Mouse (Mus musculus): Measurements from ENCODE around the gene Ldhc. TPM values are rescaled to one million over a fixed set of nuclear protein-coding genes. Genes with fewer than 3 reads are reported as not detected.

The Ldhc gene
- polyA plus RNA-seq, 1 experiment from 2014 or later, result 0.73 TPM

DNA sequence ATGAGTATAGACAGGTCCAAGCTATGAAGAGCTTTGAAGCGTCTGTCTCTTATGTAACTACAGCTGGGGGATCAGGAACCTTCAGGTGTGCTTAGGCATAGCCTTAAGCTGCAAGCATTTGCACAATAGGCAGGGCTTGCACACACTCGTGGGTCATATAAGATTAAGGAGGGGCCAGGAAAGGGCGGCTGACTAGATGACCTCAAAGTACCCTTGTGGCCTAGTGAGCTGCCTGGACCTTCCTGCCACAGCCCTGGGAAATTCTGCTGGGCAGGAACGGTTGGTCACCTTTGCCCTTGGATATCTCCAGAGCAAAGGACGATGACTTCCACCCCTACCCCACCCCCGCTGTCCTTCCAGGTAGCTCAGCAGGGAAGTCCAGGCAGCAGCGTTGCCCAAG, 21.6 kb upstream of the Ldhc start:
- Histone ChIP-seq H3K4me2 (no peak overlapping the region; the same call in 1 of the 2 replicates), H3K27ac (ENCODE audit: low read depth, low read length) (peak overlapping the region; percentile 57; the same call in 1 of the 2 replicates), H3K9me3 (ENCODE audit: control insufficient read depth, low read length) (no peaks in the 10 kb centered on the region), H3K36me3 (ENCODE audit: control insufficient read depth, insufficient read depth, low read length) (no peaks in the 10 kb centered on the region), H3K4me3 (ENCODE audit: low read depth, low read length) (no peak overlapping the region), H3K27me3 (replicated peaks; ENCODE audit: control insufficient read depth, insufficient read depth, low read length) (no peaks in the 10 kb centered on the region), H3K9ac (ENCODE audit: low read depth, low read length) (no peak overlapping the region; the same call in 1 of the 2 replicates), H3K4me1 (replicated peaks; ENCODE audit: control insufficient read depth, insufficient read depth, low read length) (peaks cover 38% of the 10 kb centered on the region)
- WGBS, result 34% methylated on average over 7 of the region's 7 CpGs
- ATAC-seq (replicated peaks; ENCODE audit: low FRiP score), result no peak
- no peak for DNase-seq (ENCODE audit: low spot score)

DNA sequence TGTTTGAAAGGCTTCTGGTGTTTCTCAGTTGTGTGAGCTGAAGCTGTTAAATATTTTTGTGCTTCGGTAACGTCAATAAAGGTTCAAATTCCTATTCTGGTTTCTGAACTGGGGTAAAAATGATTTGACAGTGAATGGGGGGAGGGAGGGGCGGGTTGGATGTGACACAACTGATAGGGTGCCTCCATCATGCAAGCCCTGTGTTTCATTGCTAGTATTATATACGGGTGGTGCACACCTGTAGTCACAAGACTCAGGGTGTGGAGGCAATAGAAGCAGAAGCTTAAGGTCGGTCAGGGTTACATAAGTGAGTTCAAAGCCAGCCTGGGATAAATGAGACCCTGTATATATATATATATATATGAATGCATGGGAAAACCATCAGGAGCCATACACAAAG, 21.1 kb upstream of the Ldhc start:
- no peak overlapping the region for H3K27ac ChIP-seq (ENCODE audit: low read depth, low read length)
- DNase-seq (ENCODE audit: low spot score), result no peak
- H3K4me2 ChIP-seq, result no peak overlapping the region
- no peaks in the 10 kb centered on the region for H3K27me3 ChIP-seq (replicated peaks; ENCODE audit: control insufficient read depth, insufficient read depth, low read length)
- 65% methylated on average over 5 of the region's 5 CpGs for WGBS
- H3K36me3 ChIP-seq (ENCODE audit: control insufficient read depth, insufficient read depth, low read length), result no peaks in the 10 kb centered on the region
- H3K9me3 ChIP-seq (ENCODE audit: control insufficient read depth, low read length), result no peaks in the 10 kb centered on the region
- no peak overlapping the region for H3K9ac ChIP-seq (ENCODE audit: low read depth, low read length)
- H3K4me3 ChIP-seq (ENCODE audit: low read depth, low read length), result no peak overlapping the region
- peaks cover 42% of the 10 kb centered on the region for H3K4me1 ChIP-seq (replicated peaks; ENCODE audit: control insufficient read depth, insufficient read depth, low read length)
- no peak for ATAC-seq (replicated peaks; ENCODE audit: low FRiP score)

DNA sequence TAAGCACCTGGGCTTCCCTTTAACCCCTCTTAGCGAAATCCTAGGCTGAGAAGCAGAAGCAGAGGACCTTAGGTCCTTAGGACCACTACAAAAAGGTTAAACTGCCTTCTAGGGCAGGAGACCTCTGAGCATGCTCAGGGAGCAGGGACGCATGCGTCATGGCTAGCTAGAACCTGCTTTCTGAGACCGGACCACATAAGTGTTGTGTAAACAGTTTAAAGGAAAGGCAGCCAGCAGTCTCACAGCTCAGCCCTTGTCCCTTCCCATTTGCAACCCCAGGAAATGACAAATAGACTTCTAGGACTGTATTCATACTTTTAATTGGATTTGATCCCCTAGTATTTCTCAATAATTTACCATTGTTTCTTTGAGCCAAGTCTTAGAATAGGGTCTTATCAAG, 20.7 kb upstream of the Ldhc start:
- no peak for DNase-seq (ENCODE audit: low spot score)
- no peak overlapping the region for H3K27ac ChIP-seq (ENCODE audit: low read depth, low read length)
- H3K9ac ChIP-seq (ENCODE audit: low read depth, low read length), result no peak overlapping the region
- H3K27me3 ChIP-seq (replicated peaks; ENCODE audit: control insufficient read depth, insufficient read depth, low read length), result no peaks in the 10 kb centered on the region
- 45% methylated on average over 4 of the region's 4 CpGs for WGBS
- no peak overlapping the region for H3K4me3 ChIP-seq (ENCODE audit: low read depth, low read length)
- H3K4me2 ChIP-seq, result no peak overlapping the region
- H3K36me3 ChIP-seq (ENCODE audit: control insufficient read depth, insufficient read depth, low read length), result no peaks in the 10 kb centered on the region
- H3K4me1 ChIP-seq (replicated peaks; ENCODE audit: control insufficient read depth, insufficient read depth, low read length), result peaks cover 46% of the 10 kb centered on the region
- ATAC-seq (replicated peaks; ENCODE audit: low FRiP score), result no peak
- no peaks in the 10 kb centered on the region for H3K9me3 ChIP-seq (ENCODE audit: control insufficient read depth, low read length)

DNA sequence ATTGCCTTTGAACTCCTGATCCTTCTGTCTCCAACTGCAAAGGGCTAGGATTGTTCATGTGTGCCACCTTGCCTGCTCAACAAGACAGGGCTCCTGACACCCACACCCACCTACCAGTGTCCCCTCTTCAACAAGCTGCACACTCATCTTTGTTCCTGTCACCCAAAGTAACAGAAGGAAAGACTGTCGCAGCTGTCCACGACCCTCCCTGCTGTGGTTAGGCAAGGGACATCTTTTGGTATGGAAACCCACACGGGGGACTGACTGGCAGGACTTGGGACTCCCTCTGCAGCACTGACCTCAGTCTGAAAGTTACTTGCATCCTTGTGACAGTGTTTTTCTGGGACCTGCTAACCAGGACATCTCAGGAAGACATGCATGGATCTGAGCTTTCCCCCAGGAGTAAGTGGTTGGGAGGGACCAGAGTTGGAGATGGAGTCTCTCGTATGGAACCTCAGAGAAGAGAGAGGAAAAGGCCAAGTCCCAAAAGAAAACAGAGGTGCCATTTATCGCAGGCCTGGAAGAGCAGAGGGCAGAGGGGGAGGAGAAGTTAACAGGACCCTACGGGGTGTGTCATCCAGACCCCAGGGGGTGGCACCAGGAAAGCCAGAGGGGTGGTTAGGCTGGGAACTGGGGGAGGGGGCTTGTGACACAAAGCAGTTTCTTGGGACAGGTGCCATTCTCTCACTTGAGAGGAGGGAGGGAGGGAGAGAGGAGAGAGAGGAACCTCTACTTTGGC, 20.0 kb upstream of the Ldhc start, which contains the start of gene Ldha:
Gene Ldha, plus strand, starts transcription at position 689 of the 739 bp plus-strand sequence.
- Histone ChIP-seq H3K36me3 (ENCODE audit: control insufficient read depth, insufficient read depth, low read length) (no peaks in the 10 kb centered on the region), H3K9ac (ENCODE audit: low read depth, low read length) (no peak within 1 kb of the TSS), H3K4me3 (ENCODE audit: low read depth, low read length) (no peak within 1 kb of the TSS), H3K9me3 (ENCODE audit: control insufficient read depth, low read length) (no peaks in the 10 kb centered on the region), H3K27ac (ENCODE audit: low read depth, low read length) (no peak within 1 kb of the TSS), H3K4me2 (no peak within 1 kb of the TSS), H3K27me3 (replicated peaks; ENCODE audit: control insufficient read depth, insufficient read depth, low read length) (no peaks in the 10 kb centered on the region), H3K4me1 (replicated peaks; ENCODE audit: control insufficient read depth, insufficient read depth, low read length) (peaks cover 47% of the 10 kb centered on the region)
- ATAC-seq (replicated peaks; ENCODE audit: low FRiP score), result no peak
- no peak for DNase-seq (ENCODE audit: low spot score)
- 26% methylated on average over 6 of the region's 6 CpGs for WGBS

DNA sequence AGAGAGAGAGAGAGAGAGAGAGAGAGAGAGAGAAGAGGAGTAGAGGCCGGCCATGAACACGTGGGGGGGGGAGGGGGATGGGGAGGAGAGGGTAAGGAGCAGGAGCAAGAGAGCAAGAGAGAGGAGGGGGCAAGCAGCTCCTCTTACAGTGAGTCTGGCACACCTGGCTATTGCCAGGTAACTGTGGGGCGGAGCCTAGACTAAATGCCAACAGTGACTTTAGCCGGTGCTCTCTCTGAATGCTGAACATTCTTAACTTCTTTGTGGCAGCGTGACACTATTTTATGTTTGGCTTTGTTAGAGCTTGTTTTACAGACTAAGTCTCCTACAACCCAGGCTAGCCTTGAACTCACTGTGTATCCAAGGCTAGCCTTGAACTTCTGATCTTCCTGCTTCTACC, 18.7 kb upstream of the Ldhc start:
- DNase-seq (ENCODE audit: low spot score), result no peak
- Histone ChIP-seq H3K9me3 (ENCODE audit: control insufficient read depth, low read length) (no peaks in the 10 kb centered on the region), H3K4me2 (no peak overlapping the region), H3K27ac (ENCODE audit: low read depth, low read length) (no peak overlapping the region), H3K4me3 (ENCODE audit: low read depth, low read length) (no peak overlapping the region), H3K27me3 (replicated peaks; ENCODE audit: control insufficient read depth, insufficient read depth, low read length) (no peaks in the 10 kb centered on the region), H3K36me3 (ENCODE audit: control insufficient read depth, insufficient read depth, low read length) (peaks cover 2% of the 10 kb centered on the region; the same call in 1 of the 2 replicates), H3K9ac (ENCODE audit: low read depth, low read length) (no peak overlapping the region), H3K4me1 (replicated peaks; ENCODE audit: control insufficient read depth, insufficient read depth, low read length) (peaks cover 47% of the 10 kb centered on the region)
- ATAC-seq (replicated peaks; ENCODE audit: low FRiP score), result no peak
- 46% methylated on average over 5 of the region's 5 CpGs for WGBS

DNA sequence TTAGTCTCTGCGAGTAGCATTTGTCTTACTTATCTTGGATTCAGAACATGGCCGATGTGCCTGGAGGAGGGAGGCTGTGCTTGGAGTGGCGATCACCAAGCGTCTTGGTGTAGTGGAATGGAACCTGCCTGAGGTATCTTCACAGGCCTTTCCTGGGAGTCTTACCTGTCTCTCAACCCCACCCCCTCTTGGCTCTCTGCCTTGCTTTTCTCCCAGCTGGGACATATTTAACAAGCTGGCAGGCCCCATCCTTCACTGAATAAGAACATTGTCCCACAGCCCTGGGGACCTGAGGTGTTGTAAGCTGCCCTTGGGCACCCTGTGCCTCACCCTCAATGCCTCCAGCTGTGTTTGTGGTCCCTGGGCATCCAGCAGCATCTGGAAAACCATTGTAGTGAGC, 17.4 kb upstream of the Ldhc start:
- Histone ChIP-seq H3K9ac (ENCODE audit: low read depth, low read length) (no peak overlapping the region), H3K9me3 (ENCODE audit: control insufficient read depth, low read length) (no peaks in the 10 kb centered on the region), H3K27ac (ENCODE audit: low read depth, low read length) (no peak overlapping the region), H3K36me3 (ENCODE audit: control insufficient read depth, insufficient read depth, low read length) (peaks cover 11% of the 10 kb centered on the region), H3K4me1 (replicated peaks; ENCODE audit: control insufficient read depth, insufficient read depth, low read length) (peaks cover 41% of the 10 kb centered on the region), H3K4me2 (no peak overlapping the region), H3K4me3 (ENCODE audit: low read depth, low read length) (peak overlapping the region; percentile 5; the same call in 1 of the 2 replicates), H3K27me3 (replicated peaks; ENCODE audit: control insufficient read depth, insufficient read depth, low read length) (no peaks in the 10 kb centered on the region)
- DNase-seq (ENCODE audit: low spot score), result no peak
- 76% methylated on average over 4 of the region's 4 CpGs for WGBS
- no peak for ATAC-seq (replicated peaks; ENCODE audit: low FRiP score)

DNA sequence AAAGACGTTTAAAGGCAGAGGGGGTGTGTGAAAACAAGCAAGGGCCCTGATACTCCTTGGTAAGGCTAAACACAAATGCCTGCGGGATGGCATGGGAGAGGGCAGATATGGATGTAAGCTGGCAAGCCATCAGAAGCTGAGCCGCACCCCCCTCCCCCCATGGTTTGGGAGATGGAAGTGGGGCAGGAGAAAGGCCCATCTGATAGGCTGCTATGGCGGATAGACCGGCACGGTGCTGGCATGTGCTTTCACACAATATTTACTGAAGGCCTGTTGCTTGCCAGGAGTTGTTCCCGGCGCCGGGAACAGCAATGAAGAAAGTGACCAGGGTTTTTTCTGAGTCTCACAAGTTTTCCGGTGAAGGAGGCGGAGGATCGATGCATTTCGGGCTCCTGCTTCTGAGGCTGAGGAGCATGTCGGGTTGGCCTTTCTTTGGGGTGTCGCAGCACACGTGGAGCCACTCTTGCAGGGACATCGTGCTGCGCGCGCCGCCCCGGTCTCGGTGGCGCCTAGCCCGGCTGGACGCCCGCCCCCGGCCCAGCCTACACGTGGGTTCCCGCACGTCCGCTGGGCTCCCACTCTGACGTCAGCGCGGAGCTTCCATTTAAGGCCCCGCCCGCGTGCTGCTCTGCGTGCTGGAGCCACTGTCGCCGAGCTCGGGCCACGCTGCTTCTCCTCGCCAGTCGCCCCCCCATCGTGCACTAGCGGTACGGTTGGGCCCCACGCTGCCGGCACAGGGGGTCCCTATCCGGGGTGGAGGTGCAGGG, 15.6 kb upstream of the Ldhc start:
- DNase-seq (ENCODE audit: low spot score), result peak; percentile 94
- Histone ChIP-seq H3K27ac (ENCODE audit: low read depth, low read length) (peak overlapping the region; percentile 92), H3K36me3 (ENCODE audit: control insufficient read depth, insufficient read depth, low read length) (peaks cover 26% of the 10 kb centered on the region), H3K27me3 (replicated peaks; ENCODE audit: control insufficient read depth, insufficient read depth, low read length) (no peaks in the 10 kb centered on the region), H3K4me2 (peak overlapping the region; percentile 87), H3K4me1 (replicated peaks; ENCODE audit: control insufficient read depth, insufficient read depth, low read length) (peaks cover 23% of the 10 kb centered on the region), H3K9me3 (ENCODE audit: control insufficient read depth, low read length) (no peaks in the 10 kb centered on the region), H3K4me3 (ENCODE audit: low read depth, low read length) (peak overlapping the region; percentile 72), H3K9ac (ENCODE audit: low read depth, low read length) (peak overlapping the region; percentile 92)
- under 1% methylated on average over 51 of the region's 51 CpGs for WGBS
- ATAC-seq (replicated peaks; ENCODE audit: low FRiP score), result peak; percentile 84

DNA sequence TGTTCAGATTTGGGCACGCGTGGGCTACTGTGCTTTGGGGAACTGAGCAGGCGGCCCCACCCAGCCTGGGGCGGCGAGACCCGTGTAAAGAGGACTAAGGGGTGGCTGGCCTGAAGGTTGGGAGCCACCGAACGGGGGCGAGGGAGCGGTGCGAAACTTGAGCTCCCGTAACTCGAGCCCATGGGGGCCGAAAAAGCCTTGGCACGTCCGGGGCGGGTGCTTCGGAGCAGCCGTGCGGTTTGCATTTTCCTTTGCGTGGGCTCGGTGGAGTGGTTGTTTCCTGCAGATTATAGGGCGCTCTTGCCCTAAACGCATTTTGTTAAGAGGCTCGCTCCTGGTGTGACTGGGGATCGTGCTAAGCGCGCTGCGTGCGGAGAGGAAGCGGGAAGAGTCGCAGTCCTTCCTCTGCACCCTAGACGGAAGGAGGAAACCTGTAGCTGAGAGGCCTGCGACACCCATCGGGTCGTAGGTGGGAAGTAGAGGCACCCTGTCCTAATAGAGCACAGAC, 15.0 kb upstream of the Ldhc start:
- H3K4me3 ChIP-seq (ENCODE audit: low read depth, low read length), result peak overlapping the region; percentile 72
- H3K27ac ChIP-seq (ENCODE audit: low read depth, low read length), result peak overlapping the region; percentile 92
- peaks cover 21% of the 10 kb centered on the region for H3K4me1 ChIP-seq (replicated peaks; ENCODE audit: control insufficient read depth, insufficient read depth, low read length)
- under 1% methylated on average over 36 of the region's 36 CpGs for WGBS
- DNase-seq (ENCODE audit: low spot score) (peak; percentile 67), ATAC-seq (replicated peaks; ENCODE audit: low FRiP score) (peak; percentile 22; the same call in 1 of the 2 replicates)
- peak overlapping the region; percentile 87 for H3K4me2 ChIP-seq
- H3K9me3 ChIP-seq (ENCODE audit: control insufficient read depth, low read length), result no peaks in the 10 kb centered on the region
- peaks cover 31% of the 10 kb centered on the region for H3K36me3 ChIP-seq (ENCODE audit: control insufficient read depth, insufficient read depth, low read length)
- peak overlapping the region; percentile 92 for H3K9ac ChIP-seq (ENCODE audit: low read depth, low read length)
- H3K27me3 ChIP-seq (replicated peaks; ENCODE audit: control insufficient read depth, insufficient read depth, low read length), result no peaks in the 10 kb centered on the region
